Mouse (Mus musculus) stomach, embryonic 16.5 days (tissue): ENCODE measurements around the gene Edc3. TPM values are rescaled to one million over a fixed set of nuclear protein-coding genes. Genes with fewer than 3 reads are reported as not detected.

Experiments
- ATAC-seq: fragments of 200-750 bp; cut with Nextera tagmentation; 2 replicates; pipeline ENCODE4 v1.8.0; 2017; ENCODE audit warnings: moderate number of reproducible peaks, moderate TSS enrichment; ENCODE audit not compliant: insufficient read depth, low FRiP score
- H3K27ac ChIP-seq: fragments of 300-500 bp; sonication (generic); 2 replicates; pipeline ENCODE4 v1.5.1; 2014; ENCODE audit warnings: low read length
- H3K27me3 ChIP-seq: fragments of 300-500 bp; sonication (generic); 2 replicates; pipeline ENCODE4 v1.6.1; 2014; ENCODE audit warnings: low read length, control low read depth, mixed read lengths; ENCODE audit not compliant: control insufficient read depth, insufficient read depth
- H3K36me3 ChIP-seq: fragments of 300-500 bp; sonication (generic); 2 replicates; pipeline ENCODE4 v1.6.1; 2014; ENCODE audit warnings: low read length; ENCODE audit not compliant: control insufficient read depth, insufficient read depth
- H3K4me1 ChIP-seq: fragments of 300-500 bp; sonication (generic); 2 replicates; pipeline ENCODE4 v1.6.1; 2014; ENCODE audit warnings: low read length, control low read depth, mixed read lengths; ENCODE audit not compliant: control insufficient read depth, insufficient read depth
- H3K4me2 ChIP-seq: fragments of 300-500 bp; sonication (generic); 2 replicates; pipeline ENCODE4 v1.6.1; 2014; ENCODE audit warnings: low read depth, low read length, mixed read lengths
- H3K4me3 ChIP-seq: fragments of 300-500 bp; sonication (generic); replicated peaks from 2 replicates; pipeline ENCODE4 v1.5.1; 2014; ENCODE audit warnings: mild to moderate bottlenecking, low read length
- H3K9ac ChIP-seq: fragments of 300-500 bp; sonication (generic); 2 replicates; pipeline ENCODE4 v1.6.1; 2014; ENCODE audit warnings: low read length
- H3K9me3 ChIP-seq: fragments of 300-500 bp; sonication (generic); replicated peaks from 2 replicates; pipeline ENCODE4 v1.6.1; 2016; ENCODE audit warnings: low read length, control low read depth; ENCODE audit not compliant: control insufficient read depth
- WGBS: fragments of 180-500 bp; shearing (Covaris S2); extraction: QIAGEN DNeasy Blood & Tissue Kit; methylation state at CpG from one replicate; pipeline ENCODE4 v1.1.7; 2014; 5-methylcytosine and 5-hydroxymethylcytosine counted together
- polyA plus RNA-seq: library from polyadenylated mRNA; unstranded; fragments of >200 nt; fragmentation: Nextera tagmentation; extraction: Ambion mirVana; gene quantifications from 2 replicates; pipeline ENCODE4 v1.2.1, GENCODE M21; 2015

Gene Edc3
- polyA plus RNA-seq, 1 experiment from 2014 or later, result 28.6 TPM

DNA sequence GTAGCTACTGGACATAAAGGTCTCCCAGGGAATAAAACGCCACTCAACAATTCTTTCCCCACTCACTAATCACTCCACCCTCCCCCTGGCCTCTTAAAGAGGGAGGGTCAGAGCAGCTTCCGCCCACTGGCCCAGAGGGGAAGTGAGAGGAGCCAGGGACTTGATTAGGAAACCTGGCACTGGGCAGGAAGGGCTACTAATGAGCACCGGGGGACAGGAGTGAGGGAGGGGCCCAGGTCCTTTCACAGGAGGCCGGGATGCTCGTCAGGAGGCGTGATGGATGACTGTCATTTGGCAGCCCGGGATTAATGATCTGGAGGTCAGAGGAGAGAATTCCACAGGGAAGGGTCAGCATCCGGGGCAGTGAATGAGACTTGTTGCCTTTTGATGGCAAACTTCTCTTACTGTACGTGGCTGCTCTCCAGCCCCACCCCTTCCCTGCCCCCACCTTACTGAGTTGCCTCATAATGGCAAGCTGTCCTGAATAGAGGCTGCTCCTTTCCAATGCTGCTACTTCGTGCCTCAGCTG lies 90.4 kb downstream of the Edc3 start:
- Histone ChIP-seq H3K4me3 (no peak overlapping the region), H3K4me1 (0 out of 2 replicates have a peak, but pooled peaks cover 7% of the 10 kb centered on the region), H3K27me3 (no peaks in the 10 kb centered on the region), H3K9ac (no peak overlapping the region), H3K27ac (no peak overlapping the region), H3K36me3 (no peaks in the 10 kb centered on the region), H3K9me3 (no peaks in the 10 kb centered on the region), H3K4me2 (no peak overlapping the region)
- WGBS, result 22% methylated on average over 10 of the region's 10 CpGs
- ATAC-seq, result peak; percentile 45; the same call in 1 of the 2 replicates

- Histone ChIP-seq H3K4me1 (0 out of 2 replicates have a peak, but pooled peaks cover 8% of the 10 kb centered on the region), H3K4me2 (no peak overlapping the region), H3K36me3 (no peaks in the 10 kb centered on the region), H3K9ac (no peak overlapping the region), H3K27me3 (no peaks in the 10 kb centered on the region), H3K27ac (no peak overlapping the region), H3K9me3 (no peaks in the 10 kb centered on the region), H3K4me3 (no peak overlapping the region)
- 71% methylated on average over 9 of the region's 9 CpGs for WGBS
- ATAC-seq, result no peak
Observed at GRCm38 (mm10) chr9:57800325-57800975, 92.1 kb downstream of the Edc3 start.

Other genes starting within 250 kb of the Edc3 start
- 28.5 and 31.0 TPM in 2 replicates for gene Scamp5, start 240.5 kb upstream of the Edc3 start, polyA plus RNA-seq
- gene Rpp25, start 204.5 kb upstream of the Edc3 start, polyA plus RNA-seq, result 4.8 and 5.3 TPM in 2 replicates
- 586 and 601 TPM in 2 replicates for gene Cox5a, start 187.3 kb upstream of the Edc3 start, polyA plus RNA-seq
- gene Fam219b, start 171.0 kb upstream of the Edc3 start, polyA plus RNA-seq, result 17.9 and 19.1 TPM in 2 replicates
- 45.2 and 49.0 TPM in 2 replicates for gene Mpi, start 155.8 kb upstream of the Edc3 start, polyA plus RNA-seq
- 98.7 and 105 TPM in 2 replicates for gene Scamp2, start 147.6 kb upstream of the Edc3 start, polyA plus RNA-seq
- 21.6 and 22.3 TPM in 2 replicates for gene Ulk3, start 119.1 kb upstream of the Edc3 start, polyA plus RNA-seq
- gene Cplx3, start 102.3 kb upstream of the Edc3 start, polyA plus RNA-seq, result not detected in 2 replicates
- not detected in 2 replicates for gene Lman1l, start 87.8 kb upstream of the Edc3 start, polyA plus RNA-seq
- 26.6 and 27.9 TPM in 2 replicates for gene Csk, start 54.9 kb upstream of the Edc3 start, polyA plus RNA-seq
- not detected in 2 replicates for gene Cyp1a2, start 24.8 kb upstream of the Edc3 start, polyA plus RNA-seq
- 0.05 TPM in 1 of 2 replicates, not detected in the other for gene Cyp1a1, start 20.6 kb upstream of the Edc3 start, polyA plus RNA-seq
- gene Clk3, start 57.3 kb downstream of the Edc3 start, polyA plus RNA-seq, result 66.7 and 76.8 TPM in 2 replicates
- 4.2 and 4.5 TPM in 2 replicates for gene Arid3b, start 128.3 kb downstream of the Edc3 start, polyA plus RNA-seq
- 82.1 and 89.2 TPM in 2 replicates for gene Ubl7, start 202.4 kb downstream of the Edc3 start, polyA plus RNA-seq
- gene Sema7a, start 231.6 kb downstream of the Edc3 start, polyA plus RNA-seq, result 0.34 and 0.65 TPM in 2 replicates